Mouse (Mus musculus): ENCODE measurements around the gene Vnn1. TPM values are rescaled to one million over a fixed set of nuclear protein-coding genes. Genes with fewer than 3 reads are reported as not detected.

Vnn1 gene
- total and polyA plus RNA-seq, 2 experiments from 2014 or later: 0.43 to 0.92 TPM

GRCm38 (mm10) chr10:23937613-23938012, 43.1 kb downstream of the Vnn1 start:
- DNase-seq: no peak
- Histone ChIP-seq H3K36me3 (ENCODE audit: insufficient read depth) (no peaks in the 10 kb centered on the region), H3K27me3 (ENCODE audit: insufficient read depth, low read length) (no peaks in the 10 kb centered on the region), H3K27ac (ENCODE audit: low read depth, low read length) (no peak overlapping the region), H3K4me1 (ENCODE audit: insufficient read depth) (no peaks in the 10 kb centered on the region), H3K4me3 (ENCODE audit: low read depth, low read length) (no peak overlapping the region), H3K4me2 (ENCODE audit: low read depth) (no peak overlapping the region), H3K9me3 (ENCODE audit: low read length) (no peaks in the 10 kb centered on the region), H3K9ac (no peak overlapping the region)
- no peak for TF ChIP-seq CTCF (IDR thresholded peaks at IDR 0.05; ENCODE audit: low read depth)
- ATAC-seq: no peak
- WGBS: 37% methylated on average over 4 of the region's 4 CpGs

DNA sequence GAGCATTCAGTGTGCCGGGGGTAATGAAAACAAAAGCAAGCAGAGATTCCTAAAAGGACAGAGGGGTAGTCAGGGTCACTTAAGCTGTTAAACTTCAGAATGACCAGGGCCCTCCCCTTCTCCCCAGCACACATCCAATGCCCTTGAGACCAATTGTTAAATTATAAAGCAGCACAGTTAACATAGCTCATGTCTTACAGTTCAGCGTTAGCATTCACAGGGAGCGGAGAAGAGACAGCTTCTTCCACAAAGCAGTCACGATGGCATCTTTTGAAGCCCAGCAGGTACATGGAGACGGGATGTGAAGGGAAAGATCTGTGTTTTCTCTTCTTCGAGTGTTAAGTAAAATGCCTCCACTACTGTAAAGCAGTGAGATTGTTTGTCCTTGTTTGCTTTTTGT, 43.8 kb downstream of the Vnn1 start, which contains the start of gene Taar2:
Gene Taar2 (plus strand): TSS at position 261 of the 400 bp plus-strand sequence.
- no peaks in the 10 kb centered on the region for H3K27me3 ChIP-seq (ENCODE audit: insufficient read depth, low read length)
- ATAC-seq (peak; percentile 54), DNase-seq (peak; percentile 7)
- H3K9me3 ChIP-seq (ENCODE audit: low read length): no peaks in the 10 kb centered on the region
- H3K4me2 ChIP-seq (ENCODE audit: low read depth): no peak within 1 kb of the TSS
- H3K27ac ChIP-seq (ENCODE audit: low read depth, low read length): no peak within 1 kb of the TSS
- H3K9ac ChIP-seq: no peak within 1 kb of the TSS
- 32% methylated on average over 6 of the region's 6 CpGs for WGBS
- TF ChIP-seq CTCF (IDR thresholded peaks at IDR 0.05; ENCODE audit: low read depth): no peak
- no peaks in the 10 kb centered on the region for H3K4me1 ChIP-seq (ENCODE audit: insufficient read depth)
- no peak within 1 kb of the TSS for H3K4me3 ChIP-seq (ENCODE audit: low read depth, low read length)
- no peaks in the 10 kb centered on the region for H3K36me3 ChIP-seq (ENCODE audit: insufficient read depth)

GRCm38 (mm10) chr10:23942465-23942864, 48.0 kb downstream of the Vnn1 start:
- Histone ChIP-seq H3K9ac (no peak overlapping the region), H3K9me3 (ENCODE audit: low read length) (no peaks in the 10 kb centered on the region), H3K4me1 (ENCODE audit: insufficient read depth) (no peaks in the 10 kb centered on the region), H3K4me2 (ENCODE audit: low read depth) (no peak overlapping the region), H3K36me3 (ENCODE audit: insufficient read depth) (no peaks in the 10 kb centered on the region), H3K4me3 (ENCODE audit: low read depth, low read length) (no peak overlapping the region), H3K27me3 (ENCODE audit: insufficient read depth, low read length) (no peaks in the 10 kb centered on the region), H3K27ac (ENCODE audit: low read depth, low read length) (no peak overlapping the region)
- WGBS: 82% methylated on average over 5 of the region's 5 CpGs
- no peak for ATAC-seq
- no peak for DNase-seq
- TF ChIP-seq CTCF (IDR thresholded peaks at IDR 0.05; ENCODE audit: low read depth): no peak; the same call in 1 of the 2 replicates

- no peak overlapping the region for H3K27ac ChIP-seq (ENCODE audit: low read depth, low read length)
- DNase-seq (no peak), ATAC-seq (no peak)
- no peaks in the 10 kb centered on the region for H3K4me1 ChIP-seq (ENCODE audit: insufficient read depth)
- no peaks in the 10 kb centered on the region for H3K27me3 ChIP-seq (ENCODE audit: insufficient read depth, low read length)
- H3K4me3 ChIP-seq (ENCODE audit: low read depth, low read length): no peak overlapping the region
- H3K9ac ChIP-seq: no peak overlapping the region
- TF ChIP-seq CTCF (IDR thresholded peaks at IDR 0.05; ENCODE audit: low read depth): no peak
- no peak overlapping the region for H3K4me2 ChIP-seq (ENCODE audit: low read depth)
- no peaks in the 10 kb centered on the region for H3K9me3 ChIP-seq (ENCODE audit: low read length)
- 50% methylated on average over 7 of the region's 7 CpGs for WGBS
- H3K36me3 ChIP-seq (ENCODE audit: insufficient read depth): no peaks in the 10 kb centered on the region
These were observed 53.5 kb downstream of the Vnn1 start for GRCm38 (mm10) chr10:23948026-23948425.

DNA sequence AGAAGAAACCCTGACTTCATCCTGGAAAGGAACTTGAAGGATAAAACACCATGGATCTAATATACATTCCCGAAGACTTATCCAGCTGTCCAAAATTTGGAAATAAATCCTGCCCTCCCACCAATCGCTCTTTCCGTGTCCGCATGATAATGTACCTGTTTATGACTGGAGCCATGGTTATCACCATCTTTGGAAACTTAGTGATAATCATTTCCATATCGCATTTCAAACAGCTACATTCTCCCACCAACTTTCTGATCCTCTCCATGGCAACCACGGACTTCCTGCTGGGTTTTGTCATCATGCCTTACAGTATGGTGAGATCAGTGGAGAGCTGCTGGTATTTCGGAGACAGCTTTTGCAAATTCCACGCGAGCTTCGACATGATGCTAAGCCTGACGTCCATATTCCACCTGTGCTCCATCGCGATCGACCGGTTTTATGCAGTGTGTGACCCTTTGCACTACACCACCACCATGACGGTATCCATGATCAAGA, 55.1 kb downstream of the Vnn1 start, which contains the start of gene Taar3:
Gene Taar3 (plus strand): TSS at position 51 of the 498 bp plus-strand sequence.
- Histone ChIP-seq H3K4me1 (ENCODE audit: insufficient read depth) (no peaks in the 10 kb centered on the region), H3K36me3 (ENCODE audit: insufficient read depth) (no peaks in the 10 kb centered on the region), H3K27me3 (ENCODE audit: insufficient read depth, low read length) (no peaks in the 10 kb centered on the region), H3K9ac (no peak within 1 kb of the TSS), H3K4me2 (ENCODE audit: low read depth) (no peak within 1 kb of the TSS), H3K9me3 (ENCODE audit: low read length) (no peaks in the 10 kb centered on the region), H3K4me3 (ENCODE audit: low read depth, low read length) (no peak within 1 kb of the TSS), H3K27ac (ENCODE audit: low read depth, low read length) (peak within 1 kb of the TSS; percentile 54; the same call in 1 of the 2 replicates)
- DNase-seq (peak; percentile 59), ATAC-seq (peak; percentile 89)
- no peak for TF ChIP-seq CTCF (IDR thresholded peaks at IDR 0.05; ENCODE audit: low read depth)
- 85% methylated on average over 16 of the region's 16 CpGs for WGBS

- Histone ChIP-seq H3K27me3 (ENCODE audit: insufficient read depth, low read length) (no peaks in the 10 kb centered on the region), H3K4me2 (ENCODE audit: low read depth) (no peak overlapping the region), H3K4me3 (ENCODE audit: low read depth, low read length) (no peak overlapping the region), H3K9ac (no peak overlapping the region), H3K4me1 (ENCODE audit: insufficient read depth) (no peaks in the 10 kb centered on the region), H3K36me3 (ENCODE audit: insufficient read depth) (no peaks in the 10 kb centered on the region), H3K9me3 (ENCODE audit: low read length) (no peaks in the 10 kb centered on the region), H3K27ac (ENCODE audit: low read depth, low read length) (no peak overlapping the region)
- no peak for DNase-seq
- no peak for ATAC-seq
- no peak for TF ChIP-seq CTCF (IDR thresholded peaks at IDR 0.05; ENCODE audit: low read depth)
- 89% methylated on average over 6 of the region's 6 CpGs for WGBS
These were observed 57.2 kb downstream of the Vnn1 start for GRCm38 (mm10) chr10:23951714-23952113.

Other genes starting within 250 kb of the Vnn1 start
- 2,036 and 2,577 TPM in 2 replicates for gene Rps12, start 107.4 kb upstream of the Vnn1 start, total RNA-seq (2014; rRNA removed)
- gene Rps12, start 107.4 kb upstream of the Vnn1 start, polyA plus RNA-seq (2015; fragmentation: Nextera tagmentation; extraction: Ambion mirVana): 134 and 170 TPM in 2 replicates
- 14.6 and 18.2 TPM in 2 replicates for gene Slc18b1, start 97.7 kb upstream of the Vnn1 start, total RNA-seq (2014; rRNA removed)
- gene Slc18b1, start 97.7 kb upstream of the Vnn1 start, polyA plus RNA-seq (2015; fragmentation: Nextera tagmentation; extraction: Ambion mirVana): 13.2 and 15.0 TPM in 2 replicates
- 0.10 TPM in 1 of 2 replicates, not detected in the other for gene Vnn3, start 43.2 kb upstream of the Vnn1 start, total RNA-seq (2014; rRNA removed)
- gene Vnn3, start 43.2 kb upstream of the Vnn1 start, polyA plus RNA-seq (2015; fragmentation: Nextera tagmentation; extraction: Ambion mirVana): 0.10 TPM in 1 of 2 replicates, not detected in the other
- gene Taar1, start 25.7 kb downstream of the Vnn1 start, total RNA-seq (2014; rRNA removed): not detected in 2 replicates
- not detected in 2 replicates for gene Taar1, start 25.7 kb downstream of the Vnn1 start, polyA plus RNA-seq (2015; fragmentation: Nextera tagmentation; extraction: Ambion mirVana)
- gene Taar2, start 43.9 kb downstream of the Vnn1 start, total RNA-seq (2014; rRNA removed): not detected in 2 replicates
- 0.15 and 0.19 TPM in 2 replicates for gene Taar2, start 43.9 kb downstream of the Vnn1 start, polyA plus RNA-seq (2015; fragmentation: Nextera tagmentation; extraction: Ambion mirVana)
- gene Taar3, start 54.9 kb downstream of the Vnn1 start, total RNA-seq (2014; rRNA removed): not detected in 2 replicates
- not detected in 2 replicates for gene Taar3, start 54.9 kb downstream of the Vnn1 start, polyA plus RNA-seq (2015; fragmentation: Nextera tagmentation; extraction: Ambion mirVana)
- gene Taar4, start 65.8 kb downstream of the Vnn1 start, total RNA-seq (2014; rRNA removed): not detected in 2 replicates
- gene Taar4, start 65.8 kb downstream of the Vnn1 start, polyA plus RNA-seq (2015; fragmentation: Nextera tagmentation; extraction: Ambion mirVana): not detected in 2 replicates
- not detected in 2 replicates for gene Taar5, start 76.0 kb downstream of the Vnn1 start, total RNA-seq (2014; rRNA removed)
- gene Taar5, start 76.0 kb downstream of the Vnn1 start, polyA plus RNA-seq (2015; fragmentation: Nextera tagmentation; extraction: Ambion mirVana): not detected in 2 replicates
- gene Taar6, start 91.0 kb downstream of the Vnn1 start, total RNA-seq (2014; rRNA removed): not detected in 2 replicates
- gene Taar6, start 91.0 kb downstream of the Vnn1 start, polyA plus RNA-seq (2015; fragmentation: Nextera tagmentation; extraction: Ambion mirVana): not detected in 2 replicates
- not detected in 2 replicates for gene Taar7a, start 98.8 kb downstream of the Vnn1 start, total RNA-seq (2014; rRNA removed)
- gene Taar7a, start 98.8 kb downstream of the Vnn1 start, polyA plus RNA-seq (2015; fragmentation: Nextera tagmentation; extraction: Ambion mirVana): not detected in 2 replicates
- gene Taar7b, start 105.3 kb downstream of the Vnn1 start, total RNA-seq (2014; rRNA removed): not detected in 2 replicates
- not detected in 2 replicates for gene Taar7b, start 105.3 kb downstream of the Vnn1 start, polyA plus RNA-seq (2015; fragmentation: Nextera tagmentation; extraction: Ambion mirVana)
- gene Taar7d, start 132.5 kb downstream of the Vnn1 start, total RNA-seq (2014; rRNA removed): not detected in 2 replicates
- not detected in 2 replicates for gene Taar7d, start 132.5 kb downstream of the Vnn1 start, polyA plus RNA-seq (2015; fragmentation: Nextera tagmentation; extraction: Ambion mirVana)
- gene Taar7e, start 142.9 kb downstream of the Vnn1 start, total RNA-seq (2014; rRNA removed): not detected in 2 replicates
- gene Taar7e, start 142.9 kb downstream of the Vnn1 start, polyA plus RNA-seq (2015; fragmentation: Nextera tagmentation; extraction: Ambion mirVana): not detected in 2 replicates
- not detected in 2 replicates for gene Taar7f, start 154.8 kb downstream of the Vnn1 start, total RNA-seq (2014; rRNA removed)
- gene Taar7f, start 154.8 kb downstream of the Vnn1 start, polyA plus RNA-seq (2015; fragmentation: Nextera tagmentation; extraction: Ambion mirVana): not detected in 2 replicates
- not detected in 2 replicates for gene Taar8a, start 181.8 kb downstream of the Vnn1 start, total RNA-seq (2014; rRNA removed)
- gene Taar8a, start 181.8 kb downstream of the Vnn1 start, polyA plus RNA-seq (2015; fragmentation: Nextera tagmentation; extraction: Ambion mirVana): not detected in 2 replicates
- not detected in 2 replicates for gene Taar8b, start 197.6 kb downstream of the Vnn1 start, total RNA-seq (2014; rRNA removed)
- gene Taar8b, start 197.6 kb downstream of the Vnn1 start, polyA plus RNA-seq (2015; fragmentation: Nextera tagmentation; extraction: Ambion mirVana): not detected in 2 replicates
- not detected in 2 replicates for gene Taar8c, start 207.2 kb downstream of the Vnn1 start, total RNA-seq (2014; rRNA removed)
- gene Taar8c, start 207.2 kb downstream of the Vnn1 start, polyA plus RNA-seq (2015; fragmentation: Nextera tagmentation; extraction: Ambion mirVana): not detected in 2 replicates
- not detected in 2 replicates for gene Taar9, start 214.8 kb downstream of the Vnn1 start, total RNA-seq (2014; rRNA removed)
- gene Taar9, start 214.8 kb downstream of the Vnn1 start, polyA plus RNA-seq (2015; fragmentation: Nextera tagmentation; extraction: Ambion mirVana): not detected in 2 replicates

Measured in forebrain, postnatal 0 days (tissue).